Mouse (Mus musculus) midbrain, embryonic 12.5 days (tissue): ENCODE measurements around the gene Tmcc1. TPM values are rescaled to one million over a fixed set of nuclear protein-coding genes. Genes with fewer than 3 reads are reported as not detected.
"Not testable (repeated sequence)": the region's sequence is repeated elsewhere in the genome, so short reads cannot be mapped to it uniquely, and the experiment has no call there.

ENCODE experiments used
- ATAC-seq: fragments of 200-750 bp; cut with Nextera tagmentation; 2 replicates; pipeline ENCODE4 v1.8.0; 2017; ENCODE audit warnings: low read depth, moderate TSS enrichment, moderate library complexity; ENCODE audit not compliant: low FRiP score
- H3K27ac ChIP-seq: fragments of 300-500 bp; sonication (generic); replicated peaks from 2 replicates; pipeline ENCODE4 v1.5.1; 2016; ENCODE audit warnings: mild to moderate bottlenecking
- H3K27me3 ChIP-seq: fragments of 300-500 bp; sonication (generic); 2 replicates; pipeline ENCODE4 v1.6.1; 2016; ENCODE audit warnings: mild to moderate bottlenecking
- H3K36me3 ChIP-seq: fragments of 300-500 bp; sonication (generic); 2 replicates; pipeline ENCODE4 v1.6.1; 2016
- H3K4me1 ChIP-seq: fragments of 300-500 bp; sonication (generic); 2 replicates; pipeline ENCODE4 v1.6.1; 2016
- H3K4me2 ChIP-seq: fragments of 300-500 bp; sonication (generic); replicated peaks from 2 replicates; pipeline ENCODE4 v1.6.1; 2016; ENCODE audit warnings: mild to moderate bottlenecking, moderate library complexity
- H3K4me3 ChIP-seq: fragments of 300-500 bp; sonication (generic); 2 replicates; pipeline ENCODE4 v1.5.1; 2016; ENCODE audit warnings: mild to moderate bottlenecking
- H3K9ac ChIP-seq: fragments of 300-500 bp; sonication (generic); replicated peaks from 2 replicates; pipeline ENCODE4 v1.6.1; 2016; ENCODE audit warnings: mild to moderate bottlenecking, moderate library complexity
- H3K9me3 ChIP-seq: fragments of 300-500 bp; sonication (generic); 2 replicates; pipeline ENCODE4 v1.6.1; 2016; ENCODE audit warnings: mild to moderate bottlenecking
- WGBS: fragments of 180-500 bp; shearing (Covaris S2); methylation state at CpG from one replicate; pipeline ENCODE4 v1.1.7; 2016; 5-methylcytosine and 5-hydroxymethylcytosine counted together
- polyA plus RNA-seq: library from polyadenylated mRNA; unstranded; fragments of >200 nt; fragmentation: Nextera tagmentation; extraction: Ambion mirVana; gene quantifications from 2 replicates; pipeline ENCODE4 v1.2.1, GENCODE M21; 2016

The Tmcc1 gene
- polyA plus RNA-seq, 1 experiment from 2014 or later: 31.2 TPM

GRCm38 (mm10) chr6:116070558-116070957 is 122.7 kb downstream of the Tmcc1 start:
- no peak overlapping the region for H3K27ac ChIP-seq
- H3K9ac ChIP-seq: no peak overlapping the region
- H3K9me3 ChIP-seq: no peaks in the 10 kb centered on the region
- no peak for ATAC-seq
- H3K4me1 ChIP-seq: peaks cover 12% of the 10 kb centered on the region
- no peaks in the 10 kb centered on the region for H3K36me3 ChIP-seq
- 96% methylated on average over 3 of the region's 3 CpGs for WGBS
- H3K4me2 ChIP-seq: no peak overlapping the region
- no peaks in the 10 kb centered on the region for H3K27me3 ChIP-seq
- H3K4me3 ChIP-seq: no peak overlapping the region

- no peak for ATAC-seq
- Histone ChIP-seq H3K9me3 (no peaks in the 10 kb centered on the region), H3K36me3 (no peaks in the 10 kb centered on the region), H3K4me2 (no peak overlapping the region), H3K9ac (no peak overlapping the region), H3K27me3 (no peaks in the 10 kb centered on the region), H3K4me1 (peaks cover 7% of the 10 kb centered on the region; the same call in 1 of the 2 replicates), H3K4me3 (no peak overlapping the region), H3K27ac (no peak overlapping the region)
- 50% methylated on average over 1 of the region's 1 CpGs for WGBS
Observed at GRCm38 (mm10) chr6:116063516-116063915, 129.8 kb downstream of the Tmcc1 start.

- not testable (repeated sequence) for ATAC-seq, H3K9ac ChIP-seq, H3K4me2 ChIP-seq, H3K27me3 ChIP-seq, H3K27ac ChIP-seq, H3K36me3 ChIP-seq, H3K9me3 ChIP-seq, H3K4me3 ChIP-seq
- peaks cover 22% of the 10 kb centered on the region for H3K4me1 ChIP-seq
Observed at GRCm38 (mm10) chr6:116059542-116059941, 133.7 kb downstream of the Tmcc1 start.

- H3K4me2 ChIP-seq: no peak overlapping the region
- H3K4me3 ChIP-seq: no peak overlapping the region
- no peaks in the 10 kb centered on the region for H3K27me3 ChIP-seq
- no peaks in the 10 kb centered on the region for H3K9me3 ChIP-seq
- 65% methylated on average over 3 of the region's 3 CpGs for WGBS
- H3K4me1 ChIP-seq: peaks cover 26% of the 10 kb centered on the region
- no peak for ATAC-seq
- no peak overlapping the region for H3K9ac ChIP-seq
- H3K27ac ChIP-seq: no peak overlapping the region
- no peaks in the 10 kb centered on the region for H3K36me3 ChIP-seq
Observed at GRCm38 (mm10) chr6:116058541-116059300, 134.6 kb downstream of the Tmcc1 start.

GRCm38 (mm10) chr6:116056676-116057264 is 136.5 kb downstream of the Tmcc1 start:
- Histone ChIP-seq H3K9me3 (no peaks in the 10 kb centered on the region), H3K36me3 (no peaks in the 10 kb centered on the region), H3K4me3 (peak overlapping the region; percentile 20), H3K4me2 (peak overlapping the region; percentile 46), H3K9ac (0 out of 2 replicates have a peak overlapping the region, but pooled peaks have one; percentile 20), H3K27ac (peak overlapping the region; percentile 66), H3K27me3 (no peaks in the 10 kb centered on the region), H3K4me1 (peaks cover 26% of the 10 kb centered on the region)
- peak; percentile 83 for ATAC-seq
- 17% methylated on average over 13 of the region's 13 CpGs for WGBS

GRCm38 (mm10) chr6:116055766-116056165 is 137.5 kb downstream of the Tmcc1 start:
- H3K4me3 ChIP-seq: no peak overlapping the region
- WGBS: 93% methylated on average over 2 of the region's 2 CpGs
- H3K27me3 ChIP-seq: no peaks in the 10 kb centered on the region
- no peaks in the 10 kb centered on the region for H3K9me3 ChIP-seq
- no peak overlapping the region for H3K27ac ChIP-seq
- ATAC-seq: no peak
- H3K4me1 ChIP-seq: peaks cover 26% of the 10 kb centered on the region
- H3K4me2 ChIP-seq: no peak overlapping the region
- H3K9ac ChIP-seq: no peak overlapping the region
- H3K36me3 ChIP-seq: no peaks in the 10 kb centered on the region

- no peak overlapping the region for H3K27ac ChIP-seq
- no peaks in the 10 kb centered on the region for H3K36me3 ChIP-seq
- no peaks in the 10 kb centered on the region for H3K9me3 ChIP-seq
- 81% methylated on average over 1 of the region's 1 CpGs for WGBS
- H3K27me3 ChIP-seq: no peaks in the 10 kb centered on the region
- no peak overlapping the region for H3K4me2 ChIP-seq
- H3K9ac ChIP-seq: no peak overlapping the region
- H3K4me1 ChIP-seq: peaks cover 26% of the 10 kb centered on the region
- no peak for ATAC-seq
- no peak overlapping the region for H3K4me3 ChIP-seq
Observed at GRCm38 (mm10) chr6:116055001-116055471, 138.2 kb downstream of the Tmcc1 start.

- WGBS: 79% methylated on average over 1 of the region's 1 CpGs
Observed at GRCm38 (mm10) chr6:116047896-116048295, 145.4 kb downstream of the Tmcc1 start.

GRCm38 (mm10) chr6:116047366-116047765 is 145.9 kb downstream of the Tmcc1 start:
- Histone ChIP-seq H3K4me2 (no peak overlapping the region), H3K4me3 (no peak overlapping the region), H3K4me1 (peaks cover 11% of the 10 kb centered on the region), H3K27me3 (no peaks in the 10 kb centered on the region), H3K9ac (no peak overlapping the region), H3K9me3 (peaks cover 3% of the 10 kb centered on the region; the same call in 1 of the 2 replicates), H3K36me3 (peaks cover 8% of the 10 kb centered on the region), H3K27ac (no peak overlapping the region)
- 87% methylated on average over 3 of the region's 3 CpGs for WGBS
- ATAC-seq: no peak

More at GRCm38 (mm10) chr6:116047896-116048295, 145.4 kb downstream of the Tmcc1 start:
- no peak overlapping the region for H3K9ac ChIP-seq
- no peak for ATAC-seq
- no peak overlapping the region for H3K4me2 ChIP-seq
- no peaks in the 10 kb centered on the region for H3K27me3 ChIP-seq
- peaks cover 6% of the 10 kb centered on the region for H3K36me3 ChIP-seq
- no peak overlapping the region for H3K27ac ChIP-seq
- no peaks in the 10 kb centered on the region for H3K9me3 ChIP-seq
- no peak overlapping the region for H3K4me3 ChIP-seq
- H3K4me1 ChIP-seq: peaks cover 11% of the 10 kb centered on the region

- H3K36me3 ChIP-seq: peaks cover 8% of the 10 kb centered on the region
- H3K4me1 ChIP-seq: peaks cover 11% of the 10 kb centered on the region
- no peak for ATAC-seq
- H3K4me3 ChIP-seq: no peak overlapping the region
- H3K4me2 ChIP-seq: no peak overlapping the region
- H3K27ac ChIP-seq: no peak overlapping the region; the same call in none of the 2 replicates
- peaks cover 3% of the 10 kb centered on the region; the same call in 1 of the 2 replicates for H3K9me3 ChIP-seq
- H3K9ac ChIP-seq: no peak overlapping the region
- 59% methylated on average over 2 of the region's 2 CpGs for WGBS
- no peaks in the 10 kb centered on the region for H3K27me3 ChIP-seq
Observed at GRCm38 (mm10) chr6:116044039-116044438, 149.2 kb downstream of the Tmcc1 start.

GRCm38 (mm10) chr6:116038222-116038621 is 155.1 kb downstream of the Tmcc1 start:
- H3K27me3 ChIP-seq: no peaks in the 10 kb centered on the region
- no peaks in the 10 kb centered on the region for H3K4me1 ChIP-seq
- H3K27ac ChIP-seq: no peak overlapping the region
- H3K36me3 ChIP-seq: peaks cover 9% of the 10 kb centered on the region
- H3K4me3 ChIP-seq: no peak overlapping the region
- H3K9me3 ChIP-seq: peaks cover 3% of the 10 kb centered on the region; the same call in 1 of the 2 replicates
- WGBS: 92% methylated on average over 2 of the region's 2 CpGs
- ATAC-seq: no peak
- H3K9ac ChIP-seq: no peak overlapping the region
- H3K4me2 ChIP-seq: no peak overlapping the region

- WGBS: 91% methylated on average over 5 of the region's 5 CpGs
- no peak for ATAC-seq
- H3K9ac ChIP-seq: no peak overlapping the region
- no peaks in the 10 kb centered on the region for H3K4me1 ChIP-seq
- H3K4me3 ChIP-seq: no peak overlapping the region
- 0 out of 2 replicates have a peak, but pooled peaks cover 4% of the 10 kb centered on the region for H3K36me3 ChIP-seq
- H3K4me2 ChIP-seq: no peak overlapping the region
- H3K9me3 ChIP-seq: no peaks in the 10 kb centered on the region
- no peaks in the 10 kb centered on the region for H3K27me3 ChIP-seq
- no peak overlapping the region for H3K27ac ChIP-seq
Observed at GRCm38 (mm10) chr6:116037281-116037831, 155.9 kb downstream of the Tmcc1 start.
